Mouse (Mus musculus) cerebellum, adult 2 months (tissue): Measurements from ENCODE around the gene Spink2.

Source experiments
- CTCF ChIP-seq: fragments of 200-500 bp; IDR thresholded peaks from 2 replicates; pipeline ENCODE4 v1.5.1; 2011; ENCODE audit warnings: low read depth, mild to moderate bottlenecking, control low read depth, low read length, moderate library complexity, borderline replicate concordance; ENCODE audit not compliant: insufficient read depth
- POLR2A ChIP-seq: fragments of 200-500 bp; IDR thresholded peaks from 2 replicates; pipeline ENCODE4 v1.6.1; 2011; ENCODE audit warnings: low read length, control low read depth, borderline replicate concordance; ENCODE audit not compliant: insufficient read depth

DNA sequence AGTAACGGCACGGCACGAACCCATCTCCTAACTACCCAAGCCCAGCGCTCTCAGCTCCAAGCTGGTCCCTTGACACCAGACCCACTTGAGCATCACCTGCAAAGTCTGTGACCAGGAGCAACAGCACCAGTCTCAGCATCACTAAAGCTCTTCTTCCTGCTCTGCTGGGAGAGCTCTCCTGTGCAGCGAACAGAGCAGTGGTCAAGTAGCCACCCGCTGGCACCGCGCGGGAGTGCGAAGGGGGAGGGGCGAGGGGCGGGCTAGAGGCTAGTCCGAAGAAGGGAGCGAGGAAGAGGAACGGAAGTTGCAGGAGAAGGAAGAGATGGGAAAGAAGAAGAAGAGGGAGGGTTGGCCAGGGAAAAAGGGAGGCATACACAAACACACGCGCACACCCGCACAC is at the start of gene Spink2:
- TF ChIP-seq CTCF (no peak), POLR2A (no peak)
